Mouse (Mus musculus): ENCODE measurements at regions not wholly inside any gene's neighbourhood (a gene's known extent, or its start where the extent isn't known, plus 50 kb on each side); places are given as distances from the start of the nearest gene placed in this dataset.

DNA sequence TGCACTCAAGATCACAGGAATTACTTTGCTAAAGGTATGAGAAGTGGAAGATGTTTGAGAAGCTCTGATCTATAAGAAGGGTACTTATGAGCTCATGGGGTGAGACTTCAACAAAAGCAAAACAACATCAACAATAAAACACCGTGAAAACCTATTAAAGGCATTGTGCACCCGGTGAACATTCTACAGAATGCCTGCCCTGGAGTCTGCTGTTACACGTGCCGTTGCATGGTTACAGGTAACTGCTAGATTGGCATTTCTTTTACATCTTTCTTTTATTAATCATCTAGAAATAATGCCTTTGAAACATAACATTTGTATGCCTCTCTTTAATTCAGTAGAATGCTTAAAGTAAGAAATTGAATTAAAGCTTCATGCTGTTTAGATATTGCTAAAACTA, 661.0 kb downstream of the Pcdh18 start:
- DNase-seq (ENCODE audit: low read depth), result no peak

DNA sequence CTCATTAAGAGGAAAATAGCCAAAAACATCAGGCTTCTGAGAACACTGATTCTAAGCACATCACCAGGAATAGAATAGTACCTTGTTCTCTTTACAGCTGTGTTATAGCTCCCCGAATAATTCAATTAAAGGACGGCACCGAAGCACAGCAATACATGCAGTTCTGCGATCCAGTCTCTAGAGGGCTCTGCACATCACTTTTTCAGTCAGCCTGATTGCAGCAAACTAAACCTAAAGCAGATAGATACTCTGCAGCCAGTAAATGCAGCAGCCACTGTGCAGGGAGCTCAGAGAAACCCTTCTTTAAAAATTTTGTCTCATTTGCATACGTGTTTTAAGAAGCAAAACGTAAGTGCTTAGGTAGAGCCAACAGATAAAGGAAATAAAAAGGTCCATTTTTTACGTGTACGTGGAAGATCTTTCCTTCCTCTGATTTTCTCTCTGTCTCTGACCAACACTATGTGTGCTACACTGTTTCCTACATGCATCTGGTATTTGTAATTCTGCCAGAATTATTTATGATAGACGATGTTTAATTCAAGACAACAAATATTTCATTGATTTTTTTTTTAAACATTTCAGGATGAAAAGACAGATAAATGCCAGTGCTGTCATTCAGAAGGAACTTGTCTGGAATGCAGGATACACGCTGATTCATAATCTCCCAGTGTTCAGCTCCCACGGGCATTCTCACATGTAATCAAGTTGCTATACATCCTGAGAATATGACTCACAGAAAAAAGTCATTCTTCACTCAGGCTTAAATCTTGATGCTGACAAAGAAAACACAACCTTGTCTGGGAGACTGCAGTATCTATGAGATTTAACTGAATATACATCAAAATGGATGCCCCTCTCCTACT, 663.1 kb downstream of the Pcdh18 start:
- DNase-seq (ENCODE audit: low read depth), result peak; percentile 86

DNA sequence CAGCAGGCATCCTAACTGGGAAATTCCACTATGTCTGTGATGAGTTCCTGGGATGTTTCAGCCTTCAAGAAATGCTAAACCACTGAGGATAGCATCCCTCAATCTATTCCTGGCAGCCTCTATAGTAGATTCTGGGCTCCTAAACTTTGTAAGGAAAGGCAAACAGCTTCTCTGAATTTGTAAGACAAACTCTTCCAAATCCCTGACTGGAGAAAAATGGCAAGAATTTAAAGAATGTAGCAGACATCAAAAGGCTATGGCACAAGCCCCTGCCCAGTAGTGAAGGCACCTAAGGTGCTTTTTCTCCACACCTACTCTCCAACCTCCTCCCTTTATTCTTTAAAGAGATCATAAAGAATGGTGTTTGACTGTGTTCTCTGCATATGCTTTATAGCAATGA, 688.3 kb downstream of the Pcdh18 start:
- DNase-seq (ENCODE audit: low read depth), result no peak

DNA sequence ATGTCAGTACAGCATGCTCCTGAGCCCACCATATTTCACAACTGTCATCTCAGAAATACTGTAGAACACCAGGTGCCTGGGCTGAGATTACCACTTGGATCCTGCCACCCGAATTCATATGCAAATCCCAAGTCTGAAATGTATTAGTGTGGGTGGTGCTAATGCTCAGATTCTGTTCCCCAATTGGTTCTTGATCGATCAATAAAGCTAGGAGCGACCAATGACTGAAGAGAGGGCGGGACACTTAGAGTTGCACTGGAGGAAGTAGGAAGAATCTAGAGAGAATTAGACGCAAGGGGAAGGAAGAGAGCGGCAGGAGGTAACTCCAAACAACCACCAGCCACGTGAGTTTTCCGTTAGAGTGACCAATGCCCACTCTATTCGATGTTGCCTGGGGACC, 695.0 kb downstream of the Pcdh18 start:
- DNase-seq (ENCODE audit: low read depth), result peak; percentile 40

DNA sequence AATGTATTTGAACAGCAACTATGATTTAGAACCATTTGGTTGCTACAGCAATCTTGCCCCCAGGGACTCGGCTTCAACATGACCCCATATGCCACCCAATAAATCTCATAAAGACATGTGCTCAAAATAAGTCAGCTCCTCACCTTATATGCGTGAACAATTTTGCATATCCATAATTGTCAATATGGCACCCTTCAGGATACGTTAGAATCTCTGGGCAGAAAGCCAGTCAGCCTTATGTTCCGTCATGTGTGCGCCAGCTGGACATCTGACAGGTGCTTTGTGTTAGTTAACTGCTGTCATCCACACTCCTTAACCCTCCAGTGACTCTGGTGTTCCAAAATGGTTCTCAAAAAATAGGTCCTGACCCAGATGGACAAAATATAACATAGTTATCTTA, 724.1 kb downstream of the Pcdh18 start:
- no peak for DNase-seq (ENCODE audit: low read depth)

DNA sequence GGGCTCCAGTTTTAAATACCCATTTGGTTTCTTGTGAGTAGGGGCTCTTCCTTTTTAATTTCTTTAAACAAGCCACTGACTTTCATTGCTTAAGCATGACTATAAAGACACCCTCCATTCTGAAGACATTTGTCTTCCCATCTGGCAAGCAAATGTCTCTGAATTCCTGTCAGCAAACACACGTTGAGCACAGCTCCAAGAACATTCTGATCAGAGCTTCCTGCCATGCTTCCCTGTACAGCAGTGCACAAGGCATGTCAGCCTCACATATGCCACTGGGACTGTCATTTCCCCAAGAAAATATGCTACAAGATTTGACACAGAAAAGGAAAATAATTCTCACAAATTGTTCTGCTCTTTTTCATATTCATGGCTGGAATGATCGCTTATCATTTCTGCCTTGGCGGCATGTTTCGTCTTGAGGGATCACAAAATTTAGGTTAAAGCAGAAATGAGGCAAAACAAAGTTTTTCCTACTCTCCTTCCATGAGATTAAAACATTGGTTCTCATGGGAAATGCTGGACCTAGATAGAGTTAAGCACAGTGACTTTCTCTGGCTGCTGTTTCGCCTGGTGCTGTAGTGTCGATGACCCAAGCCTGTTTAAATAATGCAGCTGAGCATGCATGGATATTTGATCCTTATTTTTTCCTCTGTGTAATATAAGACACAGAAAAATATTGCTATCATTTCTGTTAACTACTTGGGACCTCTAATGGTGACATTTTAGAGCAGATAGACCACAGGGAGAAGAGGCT, 747.7 kb downstream of the Pcdh18 start:
- DNase-seq (ENCODE audit: low read depth), result no peak

Data from NIH3T3 (cell line).